Mouse (Mus musculus): ENCODE results near the gene Usp31.

GRCm38 (mm10) chr7:121658866-121659265, 48.2 kb downstream of the Usp31 start:
- TF ChIP-seq POLR2A (IDR thresholded peaks at IDR 0.05; ENCODE audit: low read depth, low read length) (no peak), CTCF (IDR thresholded peaks at IDR 0.05; ENCODE audit: extremely low read depth, insufficient read length, insufficient replicate concordance, low read depth, low read length) (no peak)
